Mouse (Mus musculus) heart, postnatal 25 days (tissue): Measurements from ENCODE around the gene Lrriq3. TPM values are rescaled to one million over a fixed set of nuclear protein-coding genes. Genes with fewer than 3 reads are reported as not detected.

Source experiments
- DNase-seq: peaks from one replicate; pipeline ENCODE4 v3.0.0; 2022; ENCODE audit warnings: low spot score
- intact Hi-C: fragments of 180-260 bp; cut with DNase I; formaldehyde crosslinking; loops from one replicate; pipeline ENCODE4 v1.15.1; 2025
- total RNA-seq, 2 experiments: library from RNA; stranded (reverse); gene quantifications; 2 replicates each; pipeline ENCODE4 v1.2.3; 2021

Lrriq3 gene
- total RNA-seq = under 1 TPM in 1 of 2 experiments, not detected in 1; 0.60 TPM

- DNase-seq = peak; percentile 76
- intact Hi-C loops = loop anchor here (10.0 kb wide), 1 partner anchor 499 kb away; the partner anchor contains the start of genes Cryz and Tyw3
Observed at GRCm38 (mm10) chr3:155093116-155093956, at the start of gene Lrriq3, which contains the start of gene Fpgt. Gene Lrriq3 (plus strand): TSS chr3:155093434. Gene Fpgt (minus strand): TSS chr3:155093403.

GRCm38 (mm10) chr3:155052021-155052420, 41.2 kb upstream of the Lrriq3 start:
- no peak for DNase-seq
- intact Hi-C loops = no loop called here

- intact Hi-C loops = no loop called here
- DNase-seq = no peak
Observed at GRCm38 (mm10) chr3:155053189-155053588, 40.0 kb upstream of the Lrriq3 start.

GRCm38 (mm10) chr3:155055231-155055916, 37.9 kb upstream of the Lrriq3 start, which contains the start of gene Tnni3k:
Gene Tnni3k (minus strand): TSS chr3:155055407.
- intact Hi-C loops = no loop called here
- DNase-seq = no peak

- intact Hi-C loops = no loop called here
Observed at GRCm38 (mm10) chr3:155056606-155057005, 36.6 kb upstream of the Lrriq3 start.

GRCm38 (mm10) chr3:155057566-155057965, 35.7 kb upstream of the Lrriq3 start:
- intact Hi-C loops = no loop called here
- DNase-seq = no peak

More at GRCm38 (mm10) chr3:155056606-155057005, 36.6 kb upstream of the Lrriq3 start:
- no peak for DNase-seq

GRCm38 (mm10) chr3:155058800-155059448, 34.3 kb upstream of the Lrriq3 start:
- intact Hi-C loops = no loop called here
- DNase-seq = no peak

- intact Hi-C loops = no loop called here
- no peak for DNase-seq
Observed at GRCm38 (mm10) chr3:155059449-155059822, 33.8 kb upstream of the Lrriq3 start.

GRCm38 (mm10) chr3:155077908-155078307, 15.3 kb upstream of the Lrriq3 start:
- intact Hi-C loops = no loop called here
- no peak for DNase-seq

- DNase-seq = no peak
- intact Hi-C loops = loop anchor here (10.0 kb wide), 1 partner anchor 497 kb away; the partner anchor contains the start of genes Cryz and Tyw3
Observed at GRCm38 (mm10) chr3:155092081-155092480, 1.2 kb upstream of the Lrriq3 start.

- no peak for DNase-seq
- intact Hi-C loops = loop anchor here (10.0 kb wide), 1 partner anchor 504 kb away; the partner anchor contains the start of genes Cryz and Tyw3
Observed at GRCm38 (mm10) chr3:155099266-155099665, 6.0 kb downstream of the Lrriq3 start.

GRCm38 (mm10) chr3:155105957-155106356, 12.7 kb downstream of the Lrriq3 start:
- intact Hi-C loops = no loop called here
- DNase-seq = no peak

GRCm38 (mm10) chr3:155137737-155138136, 44.5 kb downstream of the Lrriq3 start:
- no peak for DNase-seq
- intact Hi-C loops = no loop called here

GRCm38 (mm10) chr3:155141047-155141446, 47.8 kb downstream of the Lrriq3 start:
- intact Hi-C loops = no loop called here
- DNase-seq = no peak

GRCm38 (mm10) chr3:155144368-155144767, 51.1 kb downstream of the Lrriq3 start:
- DNase-seq = no peak
- intact Hi-C loops = no loop called here

GRCm38 (mm10) chr3:155161842-155162241, 68.6 kb downstream of the Lrriq3 start:
- intact Hi-C loops = no loop called here
- DNase-seq = no peak

GRCm38 (mm10) chr3:155180303-155180902, 87.2 kb downstream of the Lrriq3 start:
- intact Hi-C loops = no loop called here

GRCm38 (mm10) chr3:155186456-155186855, 93.2 kb downstream of the Lrriq3 start:
- intact Hi-C loops = no loop called here
- no peak for DNase-seq

More at GRCm38 (mm10) chr3:155180303-155180902, 87.2 kb downstream of the Lrriq3 start:
- no peak for DNase-seq

GRCm38 (mm10) chr3:155188857-155189256, 95.6 kb downstream of the Lrriq3 start:
- DNase-seq = no peak
- intact Hi-C loops = no loop called here

- intact Hi-C loops = no loop called here
- DNase-seq = no peak
Observed at GRCm38 (mm10) chr3:155234919-155235318, 141.7 kb downstream of the Lrriq3 start.
